Mouse (Mus musculus) CH12F3 (cell line): ENCODE measurements around the gene Dock11.

Source experiments
- in situ Hi-C: fragments of 300-500 bp; cut with MboI; formaldehyde crosslinking; loops from 2 replicates; pipeline ENCODE4 v1.14.3; 2020; ENCODE audit warnings: low sequenced_read_pairs

The Dock11 gene

GRCm38 (mm10) chrX:35888087-35888895 lies at the start of gene Dock11:
TSS of gene Dock11 (plus strand) at chrX:35888832.
- in situ Hi-C loops, result loop anchor here (10.0 kb wide), 1 partner anchor 107 kb away; no protein-coding TSS in a partner anchor

- in situ Hi-C loops, result loop anchor here (10.0 kb wide), 1 partner anchor 115 kb away; no protein-coding TSS in a partner anchor
These were observed 8.9 kb upstream of the Dock11 start for GRCm38 (mm10) chrX:35879703-35880102.

GRCm38 (mm10) chrX:35888945-35889799 lies 540 bp downstream of the Dock11 start:
- in situ Hi-C loops, result loop anchor here (10.0 kb wide), 1 partner anchor 106 kb away; no protein-coding TSS in a partner anchor

- in situ Hi-C loops, result loop anchor here (10.0 kb wide), 1 partner anchor 105 kb away; no protein-coding TSS in a partner anchor
These were observed 1.1 kb downstream of the Dock11 start for GRCm38 (mm10) chrX:35889800-35890106.

GRCm38 (mm10) chrX:35891534-35892125 lies 3.0 kb downstream of the Dock11 start:
- in situ Hi-C loops, result no loop called here

GRCm38 (mm10) chrX:35892377-35892776 lies 3.7 kb downstream of the Dock11 start:
- in situ Hi-C loops, result no loop called here

GRCm38 (mm10) chrX:35897648-35898500 lies 9.2 kb downstream of the Dock11 start:
- in situ Hi-C loops, result no loop called here

- in situ Hi-C loops, result no loop called here
These were observed 9.8 kb downstream of the Dock11 start for GRCm38 (mm10) chrX:35898501-35898766.

GRCm38 (mm10) chrX:35904352-35904751 lies 15.7 kb downstream of the Dock11 start:
- in situ Hi-C loops, result no loop called here

GRCm38 (mm10) chrX:35906696-35907330 lies 18.2 kb downstream of the Dock11 start:
- in situ Hi-C loops, result no loop called here

- in situ Hi-C loops, result no loop called here
These were observed 30.9 kb downstream of the Dock11 start for GRCm38 (mm10) chrX:35919558-35919957.

GRCm38 (mm10) chrX:35920096-35920607 lies 31.5 kb downstream of the Dock11 start:
- in situ Hi-C loops, result no loop called here

- in situ Hi-C loops, result no loop called here
These were observed 33.3 kb downstream of the Dock11 start for GRCm38 (mm10) chrX:35921922-35922321.

GRCm38 (mm10) chrX:35924705-35925264 lies 36.2 kb downstream of the Dock11 start:
- in situ Hi-C loops, result no loop called here

GRCm38 (mm10) chrX:35930094-35930933 lies 41.7 kb downstream of the Dock11 start:
- in situ Hi-C loops, result no loop called here

- in situ Hi-C loops, result no loop called here
These were observed 42.3 kb downstream of the Dock11 start for GRCm38 (mm10) chrX:35930934-35931406.

GRCm38 (mm10) chrX:35931945-35932344 lies 43.3 kb downstream of the Dock11 start:
- in situ Hi-C loops, result no loop called here

GRCm38 (mm10) chrX:35932952-35933351 lies 44.3 kb downstream of the Dock11 start:
- in situ Hi-C loops, result no loop called here

GRCm38 (mm10) chrX:35938112-35938511 lies 49.5 kb downstream of the Dock11 start:
- in situ Hi-C loops, result no loop called here
